Mouse (Mus musculus) urinary bladder, postnatal 14 days (tissue): ENCODE data around the gene Mfap1a.
"Not testable (repeated sequence)": the region's sequence is repeated elsewhere in the genome, so short reads cannot be mapped to it uniquely, and the experiment has no call there.

Source experiments
- DNase-seq: peaks from one replicate; pipeline ENCODE4 v3.0.0; 2021; ENCODE audit warnings: low spot score

The Mfap1a gene

GRCm38 (mm10) chr2:121475306-121475705, 31.2 kb downstream of the Mfap1a start:
- DNase-seq: not testable (repeated sequence)

GRCm38 (mm10) chr2:121474180-121474535, 32.3 kb downstream of the Mfap1a start:
- DNase-seq: no peak

GRCm38 (mm10) chr2:121473301-121474179, 32.9 kb downstream of the Mfap1a start, which contains the start of gene Mfap1b:
TSS of gene Mfap1b (minus strand) at chr2:121474067.
- peak; percentile 81 for DNase-seq

- DNase-seq: not testable (repeated sequence)
Observed at GRCm38 (mm10) chr2:121472783-121473182, 33.7 kb downstream of the Mfap1a start.

GRCm38 (mm10) chr2:121468982-121469381, 37.5 kb downstream of the Mfap1a start:
- not testable (repeated sequence) for DNase-seq

- DNase-seq: no peak
Observed at GRCm38 (mm10) chr2:121460071-121460470, 46.4 kb downstream of the Mfap1a start.

GRCm38 (mm10) chr2:121456692-121457642, 49.5 kb downstream of the Mfap1a start, which contains the start of gene Serinc4:
TSS of gene Serinc4 (minus strand) at chr2:121456781.
- peak; percentile 89 for DNase-seq

- DNase-seq: no peak
Observed at GRCm38 (mm10) chr2:121455534-121455933, 50.9 kb downstream of the Mfap1a start.

- DNase-seq: no peak
Observed at GRCm38 (mm10) chr2:121453917-121454316, 52.5 kb downstream of the Mfap1a start.

GRCm38 (mm10) chr2:121452990-121453389, 53.5 kb downstream of the Mfap1a start, which contains the start of gene Hypk:
TSS of gene Hypk (plus strand) at chr2:121453290.
- DNase-seq: no peak

GRCm38 (mm10) chr2:121452361-121452760, 54.1 kb downstream of the Mfap1a start:
- DNase-seq: no peak

GRCm38 (mm10) chr2:121450093-121450492, 56.4 kb downstream of the Mfap1a start:
- no peak for DNase-seq

GRCm38 (mm10) chr2:121449545-121450011, 56.9 kb downstream of the Mfap1a start:
- DNase-seq: peak; percentile 36

GRCm38 (mm10) chr2:121448739-121449535, 57.5 kb downstream of the Mfap1a start, which contains the start of gene Serf2:
TSS of gene Serf2 (plus strand) at chr2:121449195.
- peak; percentile 100 for DNase-seq

GRCm38 (mm10) chr2:121448136-121448535, 58.3 kb downstream of the Mfap1a start:
- DNase-seq: peak; percentile 52

GRCm38 (mm10) chr2:121447006-121447405, 59.5 kb downstream of the Mfap1a start:
- no peak for DNase-seq

GRCm38 (mm10) chr2:121446506-121446905, 60.0 kb downstream of the Mfap1a start:
- DNase-seq: no peak

GRCm38 (mm10) chr2:121445117-121445516, 61.3 kb downstream of the Mfap1a start:
- no peak for DNase-seq

GRCm38 (mm10) chr2:121444178-121444577, 62.3 kb downstream of the Mfap1a start, which contains the start of gene Ell3:
TSS of gene Ell3 (minus strand) at chr2:121444278.
- no peak for DNase-seq

GRCm38 (mm10) chr2:121443068-121443349, 63.5 kb downstream of the Mfap1a start:
- DNase-seq: no peak
